Mouse (Mus musculus): ENCODE measurements around the gene Flt3.

GRCm38 (mm10) chr5:147395050-147395449, 5.2 kb downstream of the Flt3 start:
- no peak for TF ChIP-seq POLR2A (IDR thresholded peaks at IDR 0.05; ENCODE audit: extremely low read depth, insufficient read depth, low read length)
- TF ChIP-seq CTCF (IDR thresholded peaks at IDR 0.05; ENCODE audit: extremely low read depth, insufficient read depth, low read length), result no peak

Data from cortical plate, adult 2 months (tissue).